Mouse (Mus musculus) CD4-positive, CD25-positive, alpha-beta regulatory T cell, adult 9 weeks (primary cell): Measurements from ENCODE around the gene Mab21l1. TPM values are rescaled to one million over a fixed set of nuclear protein-coding genes. Genes with fewer than 3 reads are reported as not detected.

Source experiments
- polyA plus RNA-seq: library from polyadenylated mRNA; unstranded; fragments of 100-300 nt; shearing (Covaris generic); gene quantifications from one replicate; pipeline ENCODE4 v1.2.1, GENCODE M21; 2017

Gene Mab21l1
- polyA plus RNA-seq = not detected

DNA sequence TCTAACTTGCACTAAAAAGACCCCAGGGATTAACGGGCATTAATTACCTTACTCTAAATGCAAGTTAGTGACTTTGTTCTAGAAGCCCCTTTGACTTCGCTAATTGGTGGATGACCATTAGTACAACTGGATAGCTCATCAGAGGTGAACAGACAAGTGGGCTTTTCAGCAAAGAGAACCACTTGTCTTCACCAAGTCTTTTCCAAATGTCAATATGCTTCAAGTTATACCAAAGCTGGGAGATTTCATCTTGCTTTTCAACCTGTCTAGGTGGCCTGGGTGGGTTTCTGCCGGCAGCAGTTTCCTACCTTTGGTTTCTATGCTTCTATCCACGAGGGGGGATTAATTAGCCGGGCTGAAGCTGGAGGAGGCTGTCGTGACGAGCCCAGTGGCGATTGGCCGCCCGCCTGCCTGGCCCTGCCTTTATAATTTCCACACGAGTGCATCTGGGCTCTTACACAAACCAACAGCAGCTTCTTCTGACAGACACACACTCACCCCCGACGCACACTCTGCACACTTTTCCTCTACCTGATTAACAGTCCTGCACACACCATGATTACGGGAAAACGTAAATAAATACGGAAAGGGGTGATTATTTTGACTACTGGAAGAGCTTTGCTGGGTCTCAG is at the start of gene Mab21l1:
Gene Mab21l1 (plus strand): TSS at position 455 of the 632 bp plus-strand sequence.

